Mouse (Mus musculus): ENCODE measurements at regions not wholly inside any gene's neighbourhood (a gene's known extent, or its start where the extent isn't known, plus 50 kb on each side); places are given as distances from the start of the nearest gene placed in this dataset.

DNA sequence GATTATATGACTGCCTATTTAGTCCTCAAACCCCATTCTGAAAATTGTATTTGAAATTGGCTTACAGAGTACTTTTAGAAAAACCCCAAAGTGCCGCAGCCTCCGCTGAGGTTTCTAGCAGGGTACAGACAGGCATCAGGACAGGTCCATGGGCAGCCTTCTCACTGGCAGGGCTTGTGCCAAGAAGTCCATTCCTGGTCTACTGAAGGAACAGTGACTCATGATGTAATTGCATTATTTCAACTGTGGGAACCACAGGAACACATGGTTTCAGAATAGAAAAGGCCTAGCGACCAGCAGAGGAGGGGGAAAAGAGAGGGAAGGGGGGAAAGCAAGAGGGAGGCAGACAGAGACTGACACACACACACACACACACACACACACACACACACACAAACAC is 603.0 kb upstream of the Gm26657 start:
- TF ChIP-seq GATA1 (IDR thresholded peaks at IDR 0.05; ENCODE audit: borderline replicate concordance, low read length): no peak
- TF ChIP-seq FLI1 (IDR thresholded peaks at IDR 0.05; ENCODE audit: low read length): no peak
